Mouse (Mus musculus) midbrain, embryonic 16.5 days (tissue): Measurements from ENCODE around the gene Rhcg. TPM values are rescaled to one million over a fixed set of nuclear protein-coding genes. Genes with fewer than 3 reads are reported as not detected.

Source experiments
- ATAC-seq: fragments of 200-750 bp; cut with Nextera tagmentation; 2 replicates; pipeline ENCODE4 v1.8.0; 2017; ENCODE audit warnings: moderate TSS enrichment
- H3K27ac ChIP-seq: fragments of 300-500 bp; sonication (generic); 2 replicates; pipeline ENCODE4 v1.5.1; 2014; ENCODE audit warnings: mild to moderate bottlenecking, low read length, mixed read lengths
- H3K27me3 ChIP-seq: fragments of 300-500 bp; sonication (generic); 2 replicates; pipeline ENCODE4 v1.6.1; 2014; ENCODE audit warnings: low read depth, low read length, mixed read lengths; ENCODE audit not compliant: control insufficient read depth, insufficient read depth
- H3K36me3 ChIP-seq: fragments of 300-500 bp; sonication (generic); 2 replicates; pipeline ENCODE4 v1.6.1; 2014; ENCODE audit warnings: mild to moderate bottlenecking, low read length, moderate library complexity, mixed read lengths; ENCODE audit not compliant: control insufficient read depth, insufficient read depth
- H3K4me1 ChIP-seq: fragments of 300-500 bp; sonication (generic); 2 replicates; pipeline ENCODE4 v1.6.1; 2014; ENCODE audit warnings: mild to moderate bottlenecking, low read length, mixed read lengths; ENCODE audit not compliant: control insufficient read depth, insufficient read depth
- H3K4me2 ChIP-seq: fragments of 300-500 bp; sonication (generic); 2 replicates; pipeline ENCODE4 v1.6.1; 2014; ENCODE audit warnings: mild to moderate bottlenecking, low read length, mixed read lengths
- H3K4me3 ChIP-seq: fragments of 300-500 bp; sonication (generic); 2 replicates; pipeline ENCODE4 v1.5.1; 2014; ENCODE audit warnings: low read depth, mild to moderate bottlenecking, low read length, moderate library complexity, mixed read lengths
- H3K9ac ChIP-seq: fragments of 300-500 bp; sonication (generic); 2 replicates; pipeline ENCODE4 v1.6.1; 2014; ENCODE audit warnings: low read depth, low read length, mixed read lengths
- H3K9me3 ChIP-seq: fragments of 300-500 bp; sonication (generic); replicated peaks from 2 replicates; pipeline ENCODE4 v1.6.1; 2014; ENCODE audit warnings: mild to moderate bottlenecking, low read length, mixed read lengths; ENCODE audit not compliant: control insufficient read depth, poor library complexity, severe bottlenecking
- WGBS: fragments of 180-500 bp; shearing (Covaris S2); extraction: QIAGEN DNeasy Blood & Tissue Kit; methylation state at CpG from one replicate; pipeline ENCODE4 v1.1.7; 2014; 5-methylcytosine and 5-hydroxymethylcytosine counted together
- polyA plus RNA-seq: library from polyadenylated mRNA; unstranded; fragments of >200 nt; fragmentation: Nextera tagmentation; extraction: Ambion mirVana; gene quantifications from 2 replicates; pipeline ENCODE4 v1.2.1, GENCODE M21; 2015

The Rhcg gene
- polyA plus RNA-seq, 1 experiment from 2014 or later = 4.3 TPM

DNA sequence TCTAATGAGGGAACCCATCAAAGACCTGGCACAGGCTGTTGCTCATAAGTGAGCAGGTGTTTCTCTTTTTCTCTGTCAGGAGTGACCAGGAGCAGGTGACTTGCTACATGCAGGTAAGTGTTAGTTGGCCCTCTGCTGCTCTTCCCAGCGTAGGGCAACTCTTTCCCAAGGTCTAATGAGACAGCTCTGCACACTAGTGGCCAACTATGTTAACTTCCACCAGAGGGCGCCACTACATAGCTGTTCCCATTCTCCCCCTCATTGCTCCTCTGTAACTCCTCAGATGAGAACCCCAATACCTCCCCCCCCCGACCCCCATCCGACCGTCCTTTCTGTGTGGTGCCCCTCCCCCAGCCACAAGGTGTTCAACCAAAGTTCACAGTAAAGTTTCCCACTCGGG, 4.7 kb downstream of the Rhcg start:
- Histone ChIP-seq H3K36me3 (no peaks in the 10 kb centered on the region), H3K4me3 (no peak overlapping the region), H3K27me3 (peaks cover 19% of the 10 kb centered on the region), H3K4me2 (no peak overlapping the region), H3K27ac (no peak overlapping the region), H3K4me1 (0 out of 2 replicates have a peak, but pooled peaks cover 4% of the 10 kb centered on the region), H3K9me3 (no peaks in the 10 kb centered on the region), H3K9ac (no peak overlapping the region)
- no peak for ATAC-seq
- WGBS = 10% methylated on average over 6 of the region's 6 CpGs

GRCm38 (mm10) chr7:79611901-79612300, 5.6 kb downstream of the Rhcg start:
- Histone ChIP-seq H3K27ac (no peak overlapping the region), H3K9me3 (no peaks in the 10 kb centered on the region), H3K4me3 (no peak overlapping the region), H3K36me3 (no peaks in the 10 kb centered on the region), H3K9ac (no peak overlapping the region), H3K4me1 (peaks cover 7% of the 10 kb centered on the region), H3K4me2 (no peak overlapping the region), H3K27me3 (peaks cover 11% of the 10 kb centered on the region)
- no peak for ATAC-seq
- 72% methylated on average over 9 of the region's 9 CpGs for WGBS

- peak; percentile 61 for ATAC-seq
- Histone ChIP-seq H3K4me2 (peak overlapping the region; percentile 66), H3K4me3 (peak overlapping the region; percentile 30), H3K27ac (no peak overlapping the region), H3K27me3 (no peaks in the 10 kb centered on the region; the same call in 1 of the 2 replicates), H3K9ac (peak overlapping the region; percentile 22; the same call in 1 of the 2 replicates), H3K36me3 (no peaks in the 10 kb centered on the region), H3K4me1 (peaks cover 7% of the 10 kb centered on the region), H3K9me3 (no peaks in the 10 kb centered on the region)
- 2% methylated on average over 24 of the region's 25 CpGs for WGBS
Observed at GRCm38 (mm10) chr7:79607263-79607921, 10.1 kb downstream of the Rhcg start.

DNA sequence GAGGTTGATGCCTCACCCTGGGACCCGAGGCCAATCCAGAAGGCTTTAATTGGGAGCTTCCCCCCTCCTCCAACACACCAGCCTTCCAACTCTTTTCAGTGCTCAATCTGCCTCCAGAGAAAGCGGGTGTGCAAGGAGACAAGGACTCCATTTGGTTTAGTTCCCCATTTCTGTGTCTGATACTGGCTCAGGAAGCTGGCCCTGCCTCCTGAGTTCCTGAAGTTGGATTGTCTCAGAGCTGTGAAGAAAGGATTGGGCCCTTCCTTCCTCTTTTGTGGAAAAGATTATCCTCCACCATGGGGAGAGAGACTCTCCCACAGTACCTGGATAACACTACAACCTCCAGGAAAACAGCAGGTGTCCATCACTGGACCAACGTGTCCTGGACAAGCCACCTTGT, 10.7 kb downstream of the Rhcg start:
- Histone ChIP-seq H3K27me3 (no peaks in the 10 kb centered on the region; the same call in 1 of the 2 replicates), H3K4me3 (no peak overlapping the region; the same call in 1 of the 2 replicates), H3K36me3 (no peaks in the 10 kb centered on the region), H3K4me1 (peaks cover 7% of the 10 kb centered on the region), H3K27ac (no peak overlapping the region), H3K9me3 (no peaks in the 10 kb centered on the region), H3K9ac (no peak overlapping the region), H3K4me2 (peak overlapping the region; percentile 66)
- WGBS = 21% methylated on average over 3 of the region's 3 CpGs
- peak; percentile 31; the same call in 1 of the 2 replicates for ATAC-seq

GRCm38 (mm10) chr7:79602006-79602405, 15.5 kb downstream of the Rhcg start:
- no peak for ATAC-seq
- peaks cover 13% of the 10 kb centered on the region for H3K27me3 ChIP-seq
- no peak overlapping the region for H3K27ac ChIP-seq
- H3K9me3 ChIP-seq = no peaks in the 10 kb centered on the region
- WGBS = 75% methylated on average over 8 of the region's 8 CpGs
- H3K9ac ChIP-seq = no peak overlapping the region
- no peaks in the 10 kb centered on the region; the same call in 1 of the 2 replicates for H3K4me1 ChIP-seq
- no peak overlapping the region for H3K4me2 ChIP-seq
- H3K36me3 ChIP-seq = no peaks in the 10 kb centered on the region
- H3K4me3 ChIP-seq = no peak overlapping the region

DNA sequence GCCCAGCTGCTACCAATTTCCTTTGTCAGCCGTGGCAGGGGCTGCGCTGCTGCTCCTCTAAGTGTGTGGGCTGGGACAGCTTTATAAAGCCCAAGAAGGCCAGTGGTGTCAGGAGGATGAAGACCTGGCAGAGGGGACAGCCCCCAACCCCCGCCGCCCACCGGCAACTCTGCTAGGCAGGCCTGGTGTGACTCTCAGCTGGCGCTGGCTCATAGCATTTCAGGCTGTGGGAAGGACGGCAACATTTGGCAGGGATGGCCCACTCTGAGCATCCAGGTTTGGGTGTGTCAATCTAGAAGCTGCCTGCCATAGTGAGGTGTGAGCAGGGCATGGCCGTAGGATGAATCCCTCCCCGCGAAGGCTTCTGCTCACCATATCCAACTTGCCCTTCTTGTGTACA, 17.3 kb downstream of the Rhcg start:
- H3K9ac ChIP-seq = no peak overlapping the region
- H3K4me2 ChIP-seq = no peak overlapping the region
- no peaks in the 10 kb centered on the region for H3K36me3 ChIP-seq
- H3K27me3 ChIP-seq = peaks cover 13% of the 10 kb centered on the region
- no peak overlapping the region for H3K4me3 ChIP-seq
- H3K4me1 ChIP-seq = no peaks in the 10 kb centered on the region
- H3K9me3 ChIP-seq = no peaks in the 10 kb centered on the region
- H3K27ac ChIP-seq = no peak overlapping the region
- ATAC-seq = no peak
- 84% methylated on average over 10 of the region's 10 CpGs for WGBS

DNA sequence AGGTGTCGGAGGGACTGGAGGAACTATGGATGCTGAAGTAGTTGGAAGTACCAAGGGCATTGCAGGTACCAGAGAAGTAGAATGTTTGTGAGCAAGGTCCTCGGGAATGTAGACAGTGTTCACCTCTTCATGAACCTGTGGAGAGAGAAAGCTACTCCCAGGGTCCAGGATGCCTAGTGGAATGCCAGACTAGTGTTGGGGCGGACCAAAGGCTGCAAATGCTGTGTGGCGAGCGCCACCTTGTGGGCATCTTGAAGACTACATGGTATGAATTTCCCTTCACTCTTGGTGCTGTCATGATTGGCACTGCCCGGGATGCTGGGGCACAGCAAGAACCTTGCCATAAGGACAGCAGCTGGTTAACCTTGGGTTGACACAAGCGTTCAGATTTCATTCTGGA, 22.6 kb downstream of the Rhcg start:
- H3K4me1 ChIP-seq = peaks cover 27% of the 10 kb centered on the region
- peak overlapping the region; percentile 12; the same call in 1 of the 2 replicates for H3K9ac ChIP-seq
- 14% methylated on average over 7 of the region's 7 CpGs for WGBS
- H3K4me2 ChIP-seq = no peak overlapping the region
- ATAC-seq = peak; percentile 18; the same call in 1 of the 2 replicates
- H3K27ac ChIP-seq = no peak overlapping the region
- no peaks in the 10 kb centered on the region for H3K36me3 ChIP-seq
- H3K9me3 ChIP-seq = no peaks in the 10 kb centered on the region
- H3K27me3 ChIP-seq = peaks cover 9% of the 10 kb centered on the region
- no peak overlapping the region for H3K4me3 ChIP-seq

- H3K4me1 ChIP-seq = peaks cover 27% of the 10 kb centered on the region
Observed at GRCm38 (mm10) chr7:79591812-79592731, 25.4 kb downstream of the Rhcg start.

More at GRCm38 (mm10) chr7:79591812-79592731, 25.4 kb downstream of the Rhcg start:
- peak overlapping the region; percentile 56 for H3K4me3 ChIP-seq
- peak; percentile 75 for ATAC-seq
- H3K9me3 ChIP-seq = no peaks in the 10 kb centered on the region
- WGBS = under 1% methylated on average over 42 of the region's 42 CpGs
- H3K36me3 ChIP-seq = no peaks in the 10 kb centered on the region
- peak overlapping the region; percentile 72 for H3K9ac ChIP-seq
- H3K27ac ChIP-seq = peak overlapping the region; percentile 83
- H3K4me2 ChIP-seq = peak overlapping the region; percentile 86
- H3K27me3 ChIP-seq = peaks cover 4% of the 10 kb centered on the region
